Mouse (Mus musculus) heart, postnatal 0 days (tissue): ENCODE data around the gene Tmem107.

ENCODE experiments used
- CTCF ChIP-seq: IDR thresholded peaks from 2 replicates; pipeline ENCODE4 v1.5.1; 2016; ENCODE audit warnings: antibody characterized with exemption, control low read depth, low read depth
- EP300 ChIP-seq: IDR thresholded peaks from 2 replicates; pipeline ENCODE4 v1.6.1; 2016; ENCODE audit warnings: antibody characterized with exemption, low read depth

DNA sequence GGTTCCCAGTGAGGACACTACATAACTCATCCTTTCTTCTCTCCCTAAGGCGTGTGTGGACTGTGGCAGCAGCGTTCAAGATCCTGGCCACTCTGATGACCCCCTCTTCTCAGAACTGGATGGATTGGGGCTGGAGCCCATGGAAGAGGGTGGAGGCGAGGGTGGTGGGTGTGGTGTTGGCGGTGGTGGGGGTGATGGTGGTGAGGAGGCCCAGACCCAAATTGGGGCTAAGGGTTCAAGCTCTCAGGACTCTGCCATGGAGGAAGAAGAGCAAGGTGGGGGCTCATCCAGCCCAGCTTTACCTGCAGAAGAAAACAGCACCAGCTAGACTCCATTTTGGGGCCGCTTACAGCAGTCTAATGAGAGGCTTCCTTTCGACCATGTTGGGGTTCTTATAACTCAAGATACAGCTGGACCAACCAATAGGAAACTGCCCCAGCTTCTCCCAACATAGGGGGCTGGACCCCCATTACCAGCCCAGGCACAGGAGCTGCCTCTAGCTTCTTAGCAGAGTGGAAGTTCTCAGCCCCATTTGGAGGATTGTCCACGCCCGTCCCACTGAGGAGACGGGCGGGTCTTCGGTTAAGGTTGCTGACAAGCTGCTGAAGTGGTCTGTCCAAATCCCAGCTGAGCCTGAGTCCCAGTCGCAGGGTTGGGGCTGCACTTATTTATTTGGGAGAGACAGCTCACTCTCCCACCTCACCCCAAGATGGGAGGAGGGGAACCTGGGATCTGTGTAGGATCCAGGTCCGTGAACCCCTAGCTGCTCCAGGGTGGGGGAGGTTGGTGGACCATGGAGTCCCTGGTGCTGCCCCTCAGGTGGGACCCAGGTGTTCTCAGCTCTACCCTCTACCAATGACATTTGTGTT, 38.7 kb downstream of the Tmem107 start:
- no peak for TF ChIP-seq CTCF
- no peak for TF ChIP-seq EP300
